11 mouse cellular contexts compared by ENCODE assay signal in genomic region chr6:144944435-144945365, GRCm38 (mm10).
DNase-seq lines count a peak whose midpoint lies in the region; ATAC-seq and TF ChIP-seq lines count a peak whose summit lies in the region.
"Had no signal": no experiment of that assay in that cellular context is flagged by ENCODE, and none has a peak within 500 bp of the region (broad histone marks: within the 10 kb centered on the region; RNA-seq: fewer than 3 reads in every experiment).

No protein-coding gene starts in this region.

- no peaks in the 10 kb centered on the region for H3K4me1 ChIP-seq in embryonic facial prominence, embryonic 14.5 days (ENCODE audit: control insufficient read depth, insufficient read depth, low read length)
- peaks cover 4% of the 10 kb centered on the region; the same call in 1 of the 2 replicates for H3K4me1 ChIP-seq in hindbrain, embryonic 16.5 days (ENCODE audit: control insufficient read depth, insufficient read depth, low read depth, low read length)
- peaks cover 9% of the 10 kb centered on the region; the same call in 1 of the 2 replicates for H3K4me1 ChIP-seq in midbrain, embryonic 16.5 days (ENCODE audit: control insufficient read depth, insufficient read depth, low read length)
- no peaks in the 10 kb centered on the region for H3K4me1 ChIP-seq in stomach, postnatal 0 days (replicated peaks; ENCODE audit: control insufficient read depth, insufficient read depth)
- H3K4me1 ChIP-seq in kidney, adult 2 months (ENCODE audit: control insufficient read depth, insufficient read depth, low read length) = no peaks in the 10 kb centered on the region
- H3K4me1 ChIP-seq: heart, embryonic 13.5 days had no signal

- no peaks in the 10 kb centered on the region for H3K27me3 ChIP-seq in embryonic facial prominence, embryonic 14.5 days (replicated peaks; ENCODE audit: control insufficient read depth, insufficient read depth, low read length)
- H3K27me3 ChIP-seq in hindbrain, embryonic 16.5 days (replicated peaks; ENCODE audit: control insufficient read depth, insufficient read depth, low read length) = no peaks in the 10 kb centered on the region
- no peaks in the 10 kb centered on the region for H3K27me3 ChIP-seq in midbrain, embryonic 16.5 days (ENCODE audit: control insufficient read depth, insufficient read depth, low read depth, low read length)
- H3K27me3 ChIP-seq in stomach, postnatal 0 days (ENCODE audit: control insufficient read depth, insufficient read depth, low read length) = no peaks in the 10 kb centered on the region
- no peaks in the 10 kb centered on the region for H3K27me3 ChIP-seq in kidney, adult 2 months (replicated peaks; ENCODE audit: control insufficient read depth, insufficient read depth, low read length)
- H3K27me3 ChIP-seq: heart, embryonic 13.5 days had no signal

- TF ChIP-seq POLR2A in kidney, adult 2 months (IDR thresholded peaks at IDR 0.05; ENCODE audit: low read depth, low read length) = no peak

- peak; percentile 90 for ATAC-seq in embryonic facial prominence, embryonic 14.5 days (ENCODE audit: low read depth)
- ATAC-seq in hindbrain, embryonic 16.5 days = peak; percentile 89
- peak; percentile 83 for ATAC-seq in midbrain, embryonic 16.5 days
- ATAC-seq in stomach, postnatal 0 days (ENCODE audit: low FRiP score, low TSS enrichment) = no peak

- no peaks in the 10 kb centered on the region for H3K36me3 ChIP-seq in embryonic facial prominence, embryonic 14.5 days (ENCODE audit: control insufficient read depth, insufficient read depth, low read length)
- H3K36me3 ChIP-seq in hindbrain, embryonic 16.5 days (ENCODE audit: control insufficient read depth, insufficient read depth, low read length) = no peaks in the 10 kb centered on the region
- H3K36me3 ChIP-seq in midbrain, embryonic 16.5 days (ENCODE audit: control insufficient read depth, insufficient read depth, low read length) = no peaks in the 10 kb centered on the region
- no peaks in the 10 kb centered on the region for H3K36me3 ChIP-seq in stomach, postnatal 0 days (ENCODE audit: control insufficient read depth, insufficient read depth, low read length)
- H3K36me3 ChIP-seq in kidney, adult 2 months (ENCODE audit: control insufficient read depth, insufficient read depth, low read length) = no peaks in the 10 kb centered on the region
- H3K36me3 ChIP-seq: heart, embryonic 13.5 days had no signal

- no peak overlapping the region for H3K4me3 ChIP-seq in embryonic facial prominence, embryonic 14.5 days (ENCODE audit: low read depth, low read length)
- no peak overlapping the region for H3K4me3 ChIP-seq in hindbrain, embryonic 16.5 days (ENCODE audit: low read length)
- H3K4me3 ChIP-seq in midbrain, embryonic 16.5 days (ENCODE audit: low read depth, low read length) = no peak overlapping the region
- H3K4me3 ChIP-seq in stomach, postnatal 0 days (ENCODE audit: low read depth, low read length) = no peak overlapping the region
- H3K4me3 ChIP-seq in kidney, adult 2 months (ENCODE audit: insufficient read depth, low read depth, low read length) = no peak overlapping the region
- H3K4me3 ChIP-seq: heart, embryonic 13.5 days had no signal

- 32% methylated on average over 10 of the region's 10 CpGs for WGBS in embryonic facial prominence, embryonic 14.5 days
- 26% methylated on average over 10 of the region's 10 CpGs for WGBS in hindbrain, embryonic 16.5 days
- 27% methylated on average over 10 of the region's 10 CpGs for WGBS in midbrain, embryonic 16.5 days
- 53% methylated on average over 10 of the region's 10 CpGs for WGBS in stomach, postnatal 0 days
- 47% methylated on average over 10 of the region's 10 CpGs for WGBS in kidney, adult 2 months

- no peak for TF ChIP-seq EP300 in stomach, postnatal 0 days (optimal IDR thresholded peaks at IDR 0.05)

- H3K9ac ChIP-seq in embryonic facial prominence, embryonic 14.5 days (ENCODE audit: low read depth, low read length) = no peak overlapping the region
- H3K9ac ChIP-seq in hindbrain, embryonic 16.5 days (ENCODE audit: low read depth, low read length) = no peak overlapping the region
- H3K9ac ChIP-seq in midbrain, embryonic 16.5 days (ENCODE audit: low read depth, low read length) = no peak overlapping the region
- no peak overlapping the region for H3K9ac ChIP-seq in stomach, postnatal 0 days (ENCODE audit: low read length)
- H3K9ac ChIP-seq: heart, embryonic 13.5 days had no signal

- no peak overlapping the region for H3K4me2 ChIP-seq in embryonic facial prominence, embryonic 14.5 days (ENCODE audit: low read depth, low read length)
- no peak overlapping the region for H3K4me2 ChIP-seq in hindbrain, embryonic 16.5 days (ENCODE audit: low read length)
- H3K4me2 ChIP-seq in midbrain, embryonic 16.5 days (ENCODE audit: low read length) = no peak overlapping the region
- no peak overlapping the region for H3K4me2 ChIP-seq in stomach, postnatal 0 days (replicated peaks; ENCODE audit: low read depth)
- H3K4me2 ChIP-seq: heart, embryonic 13.5 days had no signal

- peak; percentile 83 for DNase-seq in embryo, embryonic 10.5 days (ENCODE audit: low spot score)
- peak; percentile 46 for DNase-seq in embryonic facial prominence, embryonic 14.5 days (ENCODE audit: low spot score)
- DNase-seq in left cerebral cortex, adult 18-20 months (ENCODE audit: low spot score in 2 of 2) = no peak
- no peak for DNase-seq in stomach, postnatal 0 days (ENCODE audit: low spot score)
- DNase-seq in kidney, adult 2 months = no peak
- DNase-seq: adrenal gland, postnatal 36 days; thymus, adult 2 months had no signal

- H3K9me3 ChIP-seq in embryonic facial prominence, embryonic 14.5 days (ENCODE audit: control insufficient read depth, low read length) = no peaks in the 10 kb centered on the region
- H3K9me3 ChIP-seq in hindbrain, embryonic 16.5 days (ENCODE audit: control insufficient read depth, low read length) = no peaks in the 10 kb centered on the region
- H3K9me3 ChIP-seq in midbrain, embryonic 16.5 days (replicated peaks; ENCODE audit: control insufficient read depth, low read length, poor library complexity, severe bottlenecking) = no peaks in the 10 kb centered on the region
- no peaks in the 10 kb centered on the region for H3K9me3 ChIP-seq in stomach, postnatal 0 days (ENCODE audit: control insufficient read depth, low read length)
- H3K9me3 ChIP-seq: heart, embryonic 13.5 days had no signal

- H3K27ac ChIP-seq in embryonic facial prominence, embryonic 14.5 days (replicated peaks; ENCODE audit: low read depth, low read length) = peak overlapping the region; percentile 50; the same call in 1 of the 2 replicates
- H3K27ac ChIP-seq in hindbrain, embryonic 16.5 days (ENCODE audit: low read depth, low read length) = peak overlapping the region; percentile 55
- H3K27ac ChIP-seq in midbrain, embryonic 16.5 days (ENCODE audit: low read length) = peak overlapping the region; percentile 50
- no peak overlapping the region for H3K27ac ChIP-seq in stomach, postnatal 0 days (replicated peaks)
- no peak overlapping the region for H3K27ac ChIP-seq in kidney, adult 2 months (ENCODE audit: insufficient read depth, low read depth, low read length)
- H3K27ac ChIP-seq: heart, embryonic 13.5 days; macrophage had no signal

- no peak for TF ChIP-seq CTCF in stomach, postnatal 0 days (IDR thresholded peaks at IDR 0.05; ENCODE audit: low read depth)
- TF ChIP-seq CTCF in kidney, adult 2 months (conservative IDR thresholded peaks at IDR 0.05; ENCODE audit: insufficient read depth, insufficient read length, low read depth, low read length) = no peak

Comparison
In these comparisons a context has a peak if more than half of its experiments do, and no peak if none do; other contexts are left out.
1. DNase-seq: peak in embryo, embryonic 10.5 days (single experiment) and embryonic facial prominence, embryonic 14.5 days (single experiment); none in left cerebral cortex, adult 18-20 months (0 of 2), stomach, postnatal 0 days (single experiment) and kidney, adult 2 months (single experiment).
2. H3K27ac ChIP-seq: peak in embryonic facial prominence, embryonic 14.5 days (single experiment), hindbrain, embryonic 16.5 days (single experiment) and midbrain, embryonic 16.5 days (single experiment); none in stomach, postnatal 0 days (single experiment) and kidney, adult 2 months (single experiment).